Mouse (Mus musculus) MEL (cell line): ENCODE measurements at regions not wholly inside any gene's neighbourhood (a gene's known extent, or its start where the extent isn't known, plus 50 kb on each side); places are given as distances from the start of the nearest gene placed in this dataset.
"Not testable (repeated sequence)": the region's sequence is repeated elsewhere in the genome, so short reads cannot be mapped to it uniquely, and the experiment has no call there.

ENCODE experiments used
- DNase-seq: peaks from one replicate; pipeline ENCODE4 v3.0.0; 2011; ENCODE audit warnings: low read depth, low spot score
- H3K27ac ChIP-seq: 2 replicates; pipeline ENCODE4 v1.5.1; 2012; ENCODE audit warnings: low read depth, mild to moderate bottlenecking, control low read depth, low read length, moderate library complexity; ENCODE audit not compliant: control insufficient read depth
- H3K27me3 ChIP-seq, 2 experiments: fragments of 150-350 bp in 1 of 2; sonication (generic) in 1 of 2; 2 replicates each; pipeline ENCODE4 v1.6.1; 2012; ENCODE audit warnings: low read length in 2 of 2, mild to moderate bottlenecking in 2 of 2, improper control_type of control experiment in 1 of 2, moderate library complexity in 1 of 2; ENCODE audit not compliant: insufficient read depth in 2 of 2, control insufficient read depth in 1 of 2
- H3K36me3 ChIP-seq, 2 experiments: 2 replicates each; pipeline ENCODE4 v1.6.1; 2012 to 2014; ENCODE audit warnings: low read length in 2 of 2, improper control_type of control experiment in 1 of 2, inconsistent platforms in 1 of 2, mild to moderate bottlenecking in 1 of 2; ENCODE audit not compliant: insufficient read depth in 2 of 2, control insufficient read depth in 1 of 2
- H3K4me1 ChIP-seq, 2 experiments: fragments of 150-350 bp in 1 of 2; sonication (generic) in 1 of 2; 2 replicates each; pipeline ENCODE4 v1.6.1; 2012; ENCODE audit warnings: low read length in 2 of 2, improper control_type of control experiment in 1 of 2, mild to moderate bottlenecking in 1 of 2; ENCODE audit not compliant: insufficient read depth in 2 of 2, control insufficient read depth in 1 of 2
- H3K4me3 ChIP-seq, 2 experiments: fragments of 150-350 bp in 1 of 2; sonication (generic) in 1 of 2; 2 replicates each; pipeline ENCODE4 v1.5.1; 2012; ENCODE audit warnings: low read depth in 2 of 2, low read length in 2 of 2, mild to moderate bottlenecking in 2 of 2, moderate library complexity in 2 of 2, control low read depth in 1 of 2, improper control_type of control experiment in 1 of 2; ENCODE audit not compliant: control insufficient read depth in 1 of 2, insufficient read depth in 1 of 2
- H3K79me2 ChIP-seq: 2 replicates; pipeline ENCODE4 v1.6.1; 2012; ENCODE audit warnings: mild to moderate bottlenecking, low read length, moderate library complexity; ENCODE audit not compliant: control insufficient read depth, poor library complexity, insufficient read depth
- H3K9ac ChIP-seq: 2 replicates; pipeline ENCODE4 v1.6.1; 2012; ENCODE audit warnings: low read depth, mild to moderate bottlenecking, control low read depth, low read length, moderate library complexity; ENCODE audit not compliant: control insufficient read depth, poor library complexity, severe bottlenecking
- H3K9me3 ChIP-seq: fragments of 150-350 bp; sonication (generic); replicated peaks from 2 replicates; pipeline ENCODE4 v1.6.1; 2012; ENCODE audit warnings: mild to moderate bottlenecking, low read length, improper control_type of control experiment, moderate library complexity; ENCODE audit not compliant: insufficient read depth
- CHD2 ChIP-seq: IDR thresholded peaks from 2 replicates; pipeline ENCODE4 v1.6.1; 2011; ENCODE audit warnings: low read length, improper control_type of control experiment
- E2F4 ChIP-seq: IDR thresholded peaks from 2 replicates; pipeline ENCODE4 v1.6.1; 2011; ENCODE audit warnings: low read depth, low read length, improper control_type of control experiment, borderline replicate concordance
- EP300 ChIP-seq, 2 experiments: IDR thresholded peaks; 2 replicates each; pipeline ENCODE4 v1.6.1; 2011; ENCODE audit warnings: improper control_type of control experiment in 2 of 2, low read length in 2 of 2, low read depth in 1 of 2, mild to moderate bottlenecking in 1 of 2
- ETS1 ChIP-seq: IDR thresholded peaks from 2 replicates; pipeline ENCODE4 v1.6.1; 2012; ENCODE audit warnings: low read depth, mild to moderate bottlenecking, inconsistent platforms, low read length, improper control_type of control experiment, moderate library complexity
- GATA1 ChIP-seq: IDR thresholded peaks from 2 replicates; pipeline ENCODE4 v1.6.1; 2011; ENCODE audit warnings: low read depth, low read length, improper control_type of control experiment
- MEF2A ChIP-seq: IDR thresholded peaks from 2 replicates; pipeline ENCODE4 v1.6.1; 2014; ENCODE audit warnings: low read depth, mild to moderate bottlenecking, inconsistent platforms, low read length, improper control_type of control experiment; ENCODE audit not compliant: poor library complexity, insufficient replicate concordance, severe bottlenecking; ENCODE audit errors: extremely low read depth
- TAL1 ChIP-seq: IDR thresholded peaks from 2 replicates; pipeline ENCODE4 v1.6.1; 2012; ENCODE audit warnings: mild to moderate bottlenecking, inconsistent platforms, low read length, moderate library complexity, mixed read lengths
- TCF12 ChIP-seq: IDR thresholded peaks from 2 replicates; pipeline ENCODE4 v1.6.1; 2014; ENCODE audit warnings: low read depth, mild to moderate bottlenecking, inconsistent platforms, low read length, improper control_type of control experiment, moderate library complexity
- ZC3H11A ChIP-seq: IDR thresholded peaks from 2 replicates; pipeline ENCODE4 v1.6.1; 2012; ENCODE audit warnings: low read depth, mild to moderate bottlenecking, inconsistent platforms, low read length, improper control_type of control experiment
- ZKSCAN1 ChIP-seq: IDR thresholded peaks from 2 replicates; pipeline ENCODE4 v1.6.1; 2012; ENCODE audit warnings: low read depth, mild to moderate bottlenecking, inconsistent platforms, low read length, improper control_type of control experiment, moderate library complexity
- ZNF384 ChIP-seq: IDR thresholded peaks from 2 replicates; pipeline ENCODE4 v1.6.1; 2012; ENCODE audit warnings: low read depth, mild to moderate bottlenecking, inconsistent platforms, low read length, improper control_type of control experiment

DNA sequence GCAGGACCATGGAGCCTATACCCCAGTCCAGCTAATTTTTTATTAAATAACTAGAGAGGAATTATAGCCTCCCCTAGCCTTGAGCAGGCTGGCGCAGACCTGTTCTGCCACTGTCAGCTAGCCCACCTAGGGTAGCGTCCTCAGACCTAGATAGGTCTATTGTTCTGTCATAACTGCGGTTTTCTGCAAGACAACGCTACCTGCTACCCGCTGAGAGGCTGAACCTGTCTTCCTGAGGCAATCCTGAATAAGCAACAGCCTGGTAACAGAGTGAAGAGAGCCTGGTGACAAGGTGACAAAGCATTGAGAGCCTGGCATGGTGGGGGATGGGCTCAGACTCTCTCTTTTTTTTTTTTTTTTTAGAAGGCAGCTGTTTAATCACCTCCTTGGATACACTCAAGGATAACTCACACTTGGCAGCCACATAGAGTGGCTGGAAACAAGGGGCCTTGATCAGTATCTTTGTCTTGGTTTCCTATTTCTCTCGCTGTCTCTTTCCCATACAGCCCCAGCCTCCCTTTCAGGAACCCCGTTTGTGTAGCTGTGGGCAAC lies 278.7 kb downstream of the Pcsk1 start:
- no peaks in the 10 kb centered on the region for H3K79me2 ChIP-seq
- peak; percentile 73 for TF ChIP-seq ZNF384
- TF ChIP-seq E2F4: no peak
- no peak overlapping the region for H3K9ac ChIP-seq
- H3K27me3 ChIP-seq: no peaks in the 10 kb centered on the region
- no peak overlapping the region for H3K4me3 ChIP-seq
- H3K9me3 ChIP-seq: no peaks in the 10 kb centered on the region
- H3K4me1 ChIP-seq: peaks cover 0 to 19% of the 10 kb centered on the region in 2 experiments; a peak in 3 of 4 replicates
- H3K36me3 ChIP-seq: peaks cover 0 to 17% of the 10 kb centered on the region in 2 experiments; a peak in 2 of 4 replicates
- no peak for DNase-seq
- peak overlapping the region; percentile 85; the same call in 1 of the 2 replicates for H3K27ac ChIP-seq

DNA sequence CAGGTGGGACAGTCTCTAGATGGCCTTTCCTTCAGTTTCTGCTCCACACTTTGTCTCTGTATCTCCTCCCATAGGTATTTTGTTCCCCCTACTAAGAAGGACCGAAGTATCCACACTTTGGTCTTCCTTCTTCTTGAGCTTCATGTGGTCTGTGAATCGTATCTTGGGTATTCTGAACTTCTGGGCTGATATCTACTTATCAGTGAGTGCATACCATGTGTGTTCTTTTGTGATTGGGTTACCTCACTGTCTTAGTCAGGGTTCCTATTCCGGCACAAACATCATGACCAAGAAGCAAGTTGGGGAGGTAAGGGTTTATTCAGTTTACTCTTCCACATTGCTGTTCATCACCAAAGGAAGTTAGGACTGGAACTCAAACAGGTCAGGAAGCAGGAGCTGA lies 287.5 kb downstream of the Pcsk1 start:
- not testable (repeated sequence) for H3K79me2 ChIP-seq
- peak; percentile 28 for DNase-seq
- peak overlapping the region; percentile 35; the same call in 1 of the 2 replicates for H3K27ac ChIP-seq

DNA sequence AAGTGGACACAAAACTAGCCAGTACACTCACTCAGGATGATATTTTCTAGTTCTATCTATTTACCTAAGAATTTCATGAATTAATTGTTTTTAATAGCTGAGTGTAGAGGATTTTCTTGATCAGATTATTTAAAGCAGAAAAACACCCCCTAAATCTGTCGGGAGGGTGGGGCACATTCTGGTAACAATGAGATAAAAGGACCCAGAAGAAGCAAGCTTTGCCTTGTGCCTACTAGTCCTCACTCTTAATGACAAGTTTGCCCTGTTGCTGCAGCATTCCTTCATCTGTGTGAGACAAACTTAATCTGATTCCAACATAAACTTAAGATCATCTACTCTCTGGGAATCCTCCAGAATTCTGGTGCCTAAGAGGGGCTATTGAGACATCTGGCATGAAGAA lies 288.1 kb downstream of the Pcsk1 start:
- Histone ChIP-seq H3K27me3 (no peaks in the 10 kb centered on the region), H3K79me2 (no peaks in the 10 kb centered on the region), H3K9ac (no peak overlapping the region), H3K4me3 (no peak overlapping the region), H3K4me1 (no peaks in the 10 kb centered on the region), H3K36me3 (peaks cover 0 to 3% of the 10 kb centered on the region in 2 experiments; a peak in 1 of 4 replicates), H3K27ac (peak overlapping the region; percentile 45), H3K9me3 (no peaks in the 10 kb centered on the region)
- TF ChIP-seq CHD2: no peak
- no peak for TF ChIP-seq ZKSCAN1
- no peak for TF ChIP-seq ZC3H11A
- TF ChIP-seq MEF2A: no peak
- TF ChIP-seq E2F4: no peak
- DNase-seq: peak; percentile 19

More for the DNA sequence above, 287.5 kb downstream of the Pcsk1 start:
- H3K4me1 ChIP-seq, H3K27me3 ChIP-seq, H3K9ac ChIP-seq, H3K4me3 ChIP-seq, H3K36me3 ChIP-seq, H3K9me3 ChIP-seq: not testable (repeated sequence)
- TF ChIP-seq TAL1: peak; percentile 40
- peak; percentile 79 for TF ChIP-seq GATA1
- TF ChIP-seq TCF12: peak; percentile 71
- TF ChIP-seq EP300 (IDR thresholded peaks at IDR 0.05; ENCODE audit: low read depth in 1 of 2, low read length in 2 of 2): peak; percentile 59 to 75
- 0 out of 2 replicates have a peak, but pooled peaks have one; percentile 17 for TF ChIP-seq ETS1
